Mouse (Mus musculus): ENCODE data around the gene Sp7.

Gene Sp7

GRCm38 (mm10) chr15:102366733-102367344 lies at the start of gene Sp7:
Gene Sp7 (minus strand): TSS chr15:102367182.
- DNase-seq (ENCODE audit: low spot score in 2 of 2): no peak

DNA sequence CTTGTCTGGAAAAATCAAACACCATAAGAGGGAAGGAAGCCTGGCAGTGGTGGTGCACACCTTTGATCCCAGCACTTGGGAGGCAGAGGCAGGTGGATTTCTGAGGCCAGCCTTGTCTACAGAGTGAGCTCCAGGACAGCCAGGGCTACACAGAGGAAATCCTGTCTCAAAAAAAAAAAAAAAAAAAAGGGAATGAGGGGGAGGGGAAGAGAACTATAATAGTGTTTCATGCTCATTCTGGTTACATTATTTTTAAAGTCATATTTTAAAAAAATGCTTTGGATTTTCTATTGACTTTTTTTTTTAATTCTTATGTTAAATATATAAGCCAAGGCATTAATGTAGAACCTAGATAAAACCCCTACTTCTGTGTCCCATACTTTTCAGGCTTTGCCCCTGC lies 46.7 kb upstream of the Sp7 start:
- DNase-seq (ENCODE audit: low spot score in 2 of 2): no peak

DNA sequence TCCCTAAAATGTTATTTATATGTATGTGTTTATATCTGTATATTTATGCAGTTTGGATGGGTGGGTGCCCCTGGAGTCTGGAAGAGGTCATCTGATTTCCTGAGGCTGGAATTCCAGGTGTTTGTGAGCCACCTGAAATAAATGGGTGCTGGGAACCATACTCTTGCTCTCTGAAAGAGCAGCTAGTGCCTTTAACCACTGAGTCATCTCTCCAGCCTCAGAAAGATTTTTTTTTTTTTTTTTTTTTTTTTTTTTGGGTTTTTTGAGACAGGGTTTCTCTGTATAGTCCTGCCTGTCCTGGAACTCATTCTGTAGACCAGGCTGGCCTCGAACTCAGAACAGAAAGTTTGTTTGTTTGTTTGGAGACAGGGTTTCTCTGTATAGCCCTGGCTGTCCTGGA lies 44.1 kb upstream of the Sp7 start:
- no peak for DNase-seq (ENCODE audit: low spot score in 2 of 2)

DNA sequence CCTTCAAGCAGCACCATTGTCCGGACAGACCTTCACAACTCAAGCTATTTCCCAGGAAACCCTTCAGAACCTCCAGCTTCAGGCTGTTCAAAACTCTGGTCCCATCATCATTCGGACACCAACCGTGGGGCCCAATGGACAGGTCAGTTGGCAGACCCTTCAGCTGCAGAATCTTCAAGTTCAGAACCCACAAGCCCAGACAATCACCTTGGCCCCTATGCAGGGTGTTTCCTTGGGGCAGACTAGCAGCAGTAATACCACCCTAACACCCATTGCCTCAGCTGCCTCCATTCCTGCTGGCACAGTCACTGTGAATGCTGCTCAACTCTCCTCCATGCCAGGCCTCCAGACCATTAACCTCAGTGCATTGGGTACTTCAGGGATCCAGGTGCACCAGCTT lies 42.3 kb upstream of the Sp7 start:
- no peak for DNase-seq (ENCODE audit: low spot score in 2 of 2)

DNA sequence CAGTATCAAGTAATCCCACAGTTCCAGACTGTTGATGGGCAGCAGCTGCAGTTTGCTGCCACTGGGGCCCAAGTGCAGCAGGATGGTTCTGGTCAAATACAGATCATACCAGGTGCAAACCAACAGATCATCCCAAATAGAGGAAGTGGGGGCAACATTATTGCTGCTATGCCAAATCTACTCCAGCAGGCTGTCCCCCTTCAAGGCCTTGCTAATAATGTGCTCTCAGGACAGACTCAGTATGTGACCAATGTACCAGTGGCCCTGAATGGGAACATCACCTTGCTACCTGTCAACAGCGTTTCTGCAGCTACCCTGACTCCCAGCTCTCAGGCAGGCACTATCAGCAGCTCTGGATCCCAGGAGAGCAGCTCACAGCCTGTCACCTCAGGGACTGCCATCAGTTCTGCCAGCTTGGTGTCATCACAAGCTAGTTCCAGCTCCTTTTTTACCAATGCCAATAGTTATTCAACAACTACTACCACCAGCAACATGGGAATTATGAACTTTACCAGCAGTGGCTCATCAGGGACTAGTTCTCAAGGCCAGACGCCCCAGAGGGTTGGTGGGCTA lies 41.7 kb upstream of the Sp7 start:
- DNase-seq (ENCODE audit: low spot score in 2 of 2): no peak

- DNase-seq (ENCODE audit: low spot score in 2 of 2): no peak
Measured at GRCm38 (mm10) chr15:102407681-102408557, 40.9 kb upstream of the Sp7 start.

GRCm38 (mm10) chr15:102406912-102407580 lies 40.1 kb upstream of the Sp7 start:
- DNase-seq (ENCODE audit: low spot score in 2 of 2): no peak

DNA sequence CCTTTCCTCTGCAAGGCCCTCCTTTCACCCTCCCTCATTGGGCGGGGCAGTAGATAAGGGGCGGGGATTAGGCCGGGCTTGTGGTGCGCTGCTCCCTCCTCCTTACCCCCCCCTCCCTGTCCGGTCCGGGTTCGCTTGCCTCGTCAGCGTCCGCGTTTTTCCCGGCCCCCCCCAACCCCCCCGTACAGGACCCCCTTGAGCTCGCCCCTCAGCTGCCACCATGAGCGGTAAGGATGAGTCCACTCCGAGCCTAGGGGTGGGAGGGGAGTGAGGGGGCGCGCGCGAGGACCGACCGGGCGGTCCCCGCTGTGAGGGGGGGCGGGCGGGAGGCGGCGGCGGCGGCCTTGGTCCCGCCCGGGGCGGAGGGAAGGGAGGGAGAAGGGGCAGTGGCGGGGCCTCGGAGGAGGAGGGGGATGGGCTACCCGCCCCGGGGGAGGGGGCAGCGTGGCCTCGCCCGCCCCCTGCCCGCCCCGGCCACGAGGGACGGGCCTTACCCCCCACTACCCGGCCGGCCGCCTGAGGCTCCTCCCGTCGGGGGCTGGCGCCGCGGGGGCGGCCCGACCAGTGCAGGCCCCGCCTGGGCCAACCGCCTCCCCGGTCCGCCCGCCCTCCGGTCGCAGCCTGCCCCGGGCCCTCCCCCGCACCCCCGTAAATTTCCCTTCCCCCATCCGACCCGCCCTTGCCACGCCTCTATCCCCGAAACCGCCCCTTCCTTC lies 39.4 kb upstream of the Sp7 start:
- DNase-seq (ENCODE audit: low spot score in 2 of 2): peak; percentile 68 to 70

DNA sequence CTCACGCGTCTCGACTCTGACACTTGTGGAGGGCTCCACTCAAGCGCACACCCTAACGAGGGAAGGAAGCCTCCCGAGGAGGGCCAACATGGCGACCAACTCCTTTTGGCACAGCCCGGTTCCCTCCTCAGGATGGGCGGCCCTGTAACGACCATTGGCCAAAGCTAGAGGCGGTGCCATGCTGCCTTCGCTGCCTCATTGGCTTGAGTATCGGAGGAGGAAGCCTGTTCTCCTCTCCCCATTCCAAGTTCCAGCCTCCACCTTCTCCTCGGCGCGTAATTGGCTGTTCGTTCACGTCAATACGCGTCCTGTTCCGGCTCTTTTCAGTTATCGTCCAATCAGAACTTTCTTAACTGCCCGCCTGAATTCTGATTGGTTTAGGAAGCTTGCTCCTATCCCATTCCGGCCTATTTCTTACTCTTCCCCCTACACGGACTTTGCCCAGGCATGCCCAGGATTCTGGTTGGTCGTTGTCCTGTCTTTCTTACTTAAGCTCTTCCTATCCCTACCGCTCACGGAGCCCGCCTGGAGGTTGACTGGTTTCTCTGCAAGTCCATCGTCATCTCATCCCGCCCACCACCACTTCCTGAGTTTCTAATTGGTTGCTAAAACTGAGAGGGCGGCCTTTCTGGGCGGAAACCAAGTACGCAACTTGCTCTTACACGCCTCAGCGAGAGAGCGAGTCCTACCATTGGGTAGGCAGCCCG lies 38.7 kb upstream of the Sp7 start, which contains the start of gene Sp1:
TSS of gene Sp1 (plus strand) at position 655 of the 707 bp plus-strand sequence.
- peak; percentile 95 to 100 for DNase-seq (ENCODE audit: low spot score in 2 of 2)

GRCm38 (mm10) chr15:102404608-102405488 lies 37.9 kb upstream of the Sp7 start:
- no peak for DNase-seq (ENCODE audit: low spot score in 2 of 2)

GRCm38 (mm10) chr15:102402210-102402609 lies 35.2 kb upstream of the Sp7 start:
- no peak for DNase-seq (ENCODE audit: low spot score in 2 of 2)

DNA sequence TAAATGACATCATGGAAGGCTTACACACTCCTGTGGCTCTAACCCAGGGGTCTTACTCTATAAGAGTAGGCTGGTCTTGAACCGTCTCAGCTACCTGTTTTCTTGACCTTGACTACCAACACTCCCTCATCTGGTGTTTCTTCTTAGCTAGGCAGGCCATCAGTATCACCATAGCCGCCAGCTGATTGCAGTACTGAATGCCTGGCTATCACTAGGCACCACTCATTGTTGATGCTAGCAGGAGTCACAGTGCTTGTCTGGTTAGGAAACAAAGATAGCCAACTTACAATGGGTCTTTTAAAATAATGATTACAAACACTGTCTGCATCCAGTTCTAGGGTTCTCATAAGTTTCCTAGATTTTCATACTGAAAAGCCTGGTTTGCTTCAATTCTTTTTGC lies 34.3 kb upstream of the Sp7 start:
- no peak for DNase-seq (ENCODE audit: low spot score in 2 of 2)

GRCm38 (mm10) chr15:102400476-102401045 lies 33.6 kb upstream of the Sp7 start:
- no peak for DNase-seq (ENCODE audit: low spot score in 2 of 2)

GRCm38 (mm10) chr15:102399229-102400221 lies 32.5 kb upstream of the Sp7 start:
- DNase-seq (ENCODE audit: low spot score in 2 of 2): peak; percentile 68 to 70

DNA sequence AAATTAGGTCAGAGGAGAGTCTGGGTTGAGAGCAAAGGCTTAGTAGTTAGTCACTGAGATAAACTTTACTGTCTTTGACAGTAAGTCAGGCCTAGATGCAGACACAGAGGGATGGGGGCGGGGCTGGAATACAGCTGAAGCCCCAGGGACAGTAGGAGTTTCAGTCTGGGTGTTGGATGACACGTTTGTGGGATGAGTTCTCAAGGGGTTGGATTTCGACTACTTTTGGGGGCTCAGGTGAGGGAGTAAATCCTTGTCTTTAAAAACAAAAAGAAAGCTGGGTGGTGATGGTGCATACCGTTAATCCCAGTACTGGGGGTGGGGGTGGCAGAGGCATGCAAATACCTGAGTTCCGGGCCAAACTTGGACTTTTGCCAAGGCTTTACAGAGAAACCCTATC lies 31.6 kb upstream of the Sp7 start:
- DNase-seq (ENCODE audit: low spot score in 2 of 2): no peak

DNA sequence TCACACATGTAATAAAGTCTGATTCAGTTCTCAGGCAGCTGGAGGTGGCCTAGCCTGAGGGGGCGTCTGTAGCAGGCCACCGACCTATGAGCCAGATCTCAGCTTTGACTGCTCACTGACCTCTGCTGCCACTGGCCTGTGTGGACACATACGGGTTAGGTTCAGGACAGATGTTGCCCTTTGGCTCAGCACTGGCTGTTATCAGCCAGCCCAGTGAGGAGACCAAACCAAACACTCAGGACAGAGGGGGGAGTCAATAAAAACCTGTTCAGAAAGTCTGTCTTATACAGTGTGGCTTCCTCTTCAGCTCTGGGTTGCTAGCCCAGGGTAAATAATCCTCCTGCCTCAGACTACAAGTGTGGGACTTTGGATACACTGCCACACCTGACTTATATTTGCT lies 28.1 kb upstream of the Sp7 start:
- no peak for DNase-seq (ENCODE audit: low spot score in 2 of 2)

- no peak for DNase-seq (ENCODE audit: low spot score in 2 of 2)
Measured at GRCm38 (mm10) chr15:102393584-102394014, 26.6 kb upstream of the Sp7 start.

DNA sequence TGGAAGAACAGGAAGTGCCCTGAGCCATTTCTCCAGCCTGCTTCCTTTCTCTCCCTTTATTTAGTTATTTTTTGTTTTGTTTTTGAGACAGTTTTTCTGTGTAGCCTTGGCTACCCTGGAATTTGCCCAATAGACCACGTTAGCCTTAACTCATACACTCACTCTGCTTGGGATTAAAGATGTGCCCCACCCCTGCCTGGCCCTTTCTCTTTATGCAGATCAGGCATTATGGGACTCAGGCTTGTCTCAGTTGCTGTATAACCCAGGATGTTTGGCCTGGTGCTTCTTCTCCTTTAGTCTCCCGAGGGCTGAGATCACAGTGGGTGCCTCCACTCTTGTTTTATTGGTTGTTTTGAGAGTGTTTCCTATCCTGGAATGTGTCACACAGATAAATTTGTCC lies 25.5 kb upstream of the Sp7 start:
- DNase-seq (ENCODE audit: low spot score in 2 of 2): no peak

Measured in thymus, postnatal 10 days (tissue).